Mouse (Mus musculus) stomach, embryonic 16.5 days (tissue): Measurements from ENCODE around the gene Sc5d. TPM values are rescaled to one million over a fixed set of nuclear protein-coding genes. Genes with fewer than 3 reads are reported as not detected.

Experiments used
- ATAC-seq: fragments of 200-750 bp; cut with Nextera tagmentation; 2 replicates; pipeline ENCODE4 v1.8.0; 2017; ENCODE audit warnings: moderate number of reproducible peaks, moderate TSS enrichment; ENCODE audit not compliant: insufficient read depth, low FRiP score
- H3K27ac ChIP-seq: fragments of 300-500 bp; sonication (generic); 2 replicates; pipeline ENCODE4 v1.5.1; 2014; ENCODE audit warnings: low read length
- H3K27me3 ChIP-seq: fragments of 300-500 bp; sonication (generic); 2 replicates; pipeline ENCODE4 v1.6.1; 2014; ENCODE audit warnings: low read length, control low read depth, mixed read lengths; ENCODE audit not compliant: control insufficient read depth, insufficient read depth
- H3K36me3 ChIP-seq: fragments of 300-500 bp; sonication (generic); 2 replicates; pipeline ENCODE4 v1.6.1; 2014; ENCODE audit warnings: low read length; ENCODE audit not compliant: control insufficient read depth, insufficient read depth
- H3K4me1 ChIP-seq: fragments of 300-500 bp; sonication (generic); 2 replicates; pipeline ENCODE4 v1.6.1; 2014; ENCODE audit warnings: low read length, control low read depth, mixed read lengths; ENCODE audit not compliant: control insufficient read depth, insufficient read depth
- H3K4me2 ChIP-seq: fragments of 300-500 bp; sonication (generic); 2 replicates; pipeline ENCODE4 v1.6.1; 2014; ENCODE audit warnings: low read depth, low read length, mixed read lengths
- H3K4me3 ChIP-seq: fragments of 300-500 bp; sonication (generic); replicated peaks from 2 replicates; pipeline ENCODE4 v1.5.1; 2014; ENCODE audit warnings: mild to moderate bottlenecking, low read length
- H3K9ac ChIP-seq: fragments of 300-500 bp; sonication (generic); 2 replicates; pipeline ENCODE4 v1.6.1; 2014; ENCODE audit warnings: low read length
- H3K9me3 ChIP-seq: fragments of 300-500 bp; sonication (generic); replicated peaks from 2 replicates; pipeline ENCODE4 v1.6.1; 2016; ENCODE audit warnings: low read length, control low read depth; ENCODE audit not compliant: control insufficient read depth
- WGBS: fragments of 180-500 bp; shearing (Covaris S2); extraction: QIAGEN DNeasy Blood & Tissue Kit; methylation state at CpG from one replicate; pipeline ENCODE4 v1.1.7; 2014; 5-methylcytosine and 5-hydroxymethylcytosine counted together
- polyA plus RNA-seq: library from polyadenylated mRNA; unstranded; fragments of >200 nt; fragmentation: Nextera tagmentation; extraction: Ambion mirVana; gene quantifications from 2 replicates; pipeline ENCODE4 v1.2.1, GENCODE M21; 2015

The Sc5d gene
- polyA plus RNA-seq, result 69.6 and 78.4 TPM in 2 replicates

DNA sequence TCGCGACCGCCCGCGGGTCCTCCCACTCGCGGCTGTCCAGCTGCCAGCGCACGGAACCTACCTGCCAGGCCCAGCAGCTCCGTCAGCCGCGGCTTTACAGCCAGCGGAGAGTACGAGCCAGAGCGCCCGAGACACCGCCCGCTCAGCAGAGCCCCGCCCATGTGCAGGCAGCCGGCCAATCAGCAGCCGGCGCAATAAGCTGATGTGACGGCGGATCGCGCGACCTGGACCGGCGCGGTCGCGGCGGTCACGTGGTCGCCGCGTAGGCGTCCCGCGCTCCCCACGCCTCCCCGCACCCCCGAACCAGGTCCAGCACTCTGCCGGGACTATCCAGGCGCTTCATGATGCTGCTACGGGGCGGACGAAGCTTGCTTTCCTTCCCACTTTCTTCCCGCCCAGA is at the start of gene Sc5d:
Gene Sc5d, minus strand, starts transcription at position 112 of the 400 bp plus-strand sequence.
- Histone ChIP-seq H3K9me3 (no peaks in the 10 kb centered on the region), H3K4me3 (peak within 1 kb of the TSS; percentile 81), H3K4me1 (peaks cover 16% of the 10 kb centered on the region), H3K27me3 (no peaks in the 10 kb centered on the region), H3K4me2 (peak within 1 kb of the TSS; percentile 86), H3K9ac (peak within 1 kb of the TSS; percentile 90), H3K27ac (peak within 1 kb of the TSS; percentile 64), H3K36me3 (no peaks in the 10 kb centered on the region)
- WGBS, result under 1% methylated on average over 49 of the region's 49 CpGs
- peak; percentile 99 for ATAC-seq

DNA sequence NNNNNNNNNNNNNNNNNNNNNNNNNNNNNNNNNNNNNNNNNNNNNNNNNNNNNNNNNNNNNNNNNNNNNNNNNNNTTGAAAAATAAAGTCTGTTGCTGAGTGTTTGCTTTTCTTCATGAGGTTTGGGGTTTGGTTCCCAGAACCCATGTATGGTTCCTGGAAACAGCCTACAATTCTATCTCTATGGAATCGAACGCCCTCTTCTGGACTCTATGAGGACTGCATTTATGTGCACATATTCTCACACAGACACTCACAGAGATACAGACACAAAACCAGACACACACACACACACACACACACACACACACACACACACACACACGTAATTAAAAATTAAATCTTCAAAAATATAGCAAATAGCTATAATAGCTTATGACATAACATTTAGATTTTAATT is 47.3 kb upstream of the Sc5d start:
- Histone ChIP-seq H3K9me3 (no peaks in the 10 kb centered on the region), H3K4me1 (peaks cover 5% of the 10 kb centered on the region), H3K27ac (no peak overlapping the region), H3K27me3 (no peaks in the 10 kb centered on the region), H3K36me3 (no peaks in the 10 kb centered on the region), H3K4me2 (no peak overlapping the region), H3K4me3 (no peak overlapping the region), H3K9ac (no peak overlapping the region)
- no peak for ATAC-seq
- WGBS, result 87% methylated on average over 3 of the region's 3 CpGs

GRCm38 (mm10) chr9:42303894-42304293 is 39.8 kb upstream of the Sc5d start:
- no peaks in the 10 kb centered on the region for H3K4me1 ChIP-seq
- no peaks in the 10 kb centered on the region for H3K9me3 ChIP-seq
- no peaks in the 10 kb centered on the region for H3K27me3 ChIP-seq
- 89% methylated on average over 4 of the region's 4 CpGs for WGBS
- no peak overlapping the region for H3K4me3 ChIP-seq
- no peak overlapping the region for H3K4me2 ChIP-seq
- H3K27ac ChIP-seq, result no peak overlapping the region
- H3K9ac ChIP-seq, result no peak overlapping the region
- H3K36me3 ChIP-seq, result no peaks in the 10 kb centered on the region
- ATAC-seq, result no peak

DNA sequence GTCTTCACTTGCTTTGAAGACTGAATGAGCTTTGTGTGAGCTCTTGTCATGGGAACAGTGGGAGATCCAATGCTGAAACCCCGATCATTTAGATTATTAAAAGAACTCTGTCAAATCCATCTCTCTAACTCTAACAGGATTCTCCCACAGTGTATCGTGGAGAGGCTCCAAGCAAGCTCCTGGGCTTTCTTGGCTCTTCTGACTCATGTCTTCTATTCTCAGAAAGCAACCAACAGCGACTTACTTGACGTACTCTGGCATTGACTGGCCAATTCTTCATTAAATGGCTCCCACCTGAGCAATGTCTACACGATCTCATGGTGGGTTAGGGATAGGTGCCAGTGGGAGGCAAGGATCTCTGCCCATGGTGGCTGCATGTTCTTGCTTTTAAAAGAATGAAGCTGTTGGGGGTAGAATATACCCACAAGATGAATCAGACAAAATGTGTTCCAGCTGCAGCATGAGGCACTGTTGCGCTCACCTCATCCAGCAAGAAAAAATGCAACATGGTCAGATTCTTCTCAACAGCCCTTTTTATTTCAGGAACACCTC is 37.1 kb upstream of the Sc5d start:
- H3K36me3 ChIP-seq, result no peaks in the 10 kb centered on the region
- H3K27ac ChIP-seq, result no peak overlapping the region
- H3K4me2 ChIP-seq, result no peak overlapping the region
- no peaks in the 10 kb centered on the region for H3K27me3 ChIP-seq
- no peak overlapping the region for H3K4me3 ChIP-seq
- H3K9me3 ChIP-seq, result no peaks in the 10 kb centered on the region
- H3K9ac ChIP-seq, result no peak overlapping the region
- H3K4me1 ChIP-seq, result no peaks in the 10 kb centered on the region
- 88% methylated on average over 6 of the region's 6 CpGs for WGBS
- ATAC-seq, result no peak

DNA sequence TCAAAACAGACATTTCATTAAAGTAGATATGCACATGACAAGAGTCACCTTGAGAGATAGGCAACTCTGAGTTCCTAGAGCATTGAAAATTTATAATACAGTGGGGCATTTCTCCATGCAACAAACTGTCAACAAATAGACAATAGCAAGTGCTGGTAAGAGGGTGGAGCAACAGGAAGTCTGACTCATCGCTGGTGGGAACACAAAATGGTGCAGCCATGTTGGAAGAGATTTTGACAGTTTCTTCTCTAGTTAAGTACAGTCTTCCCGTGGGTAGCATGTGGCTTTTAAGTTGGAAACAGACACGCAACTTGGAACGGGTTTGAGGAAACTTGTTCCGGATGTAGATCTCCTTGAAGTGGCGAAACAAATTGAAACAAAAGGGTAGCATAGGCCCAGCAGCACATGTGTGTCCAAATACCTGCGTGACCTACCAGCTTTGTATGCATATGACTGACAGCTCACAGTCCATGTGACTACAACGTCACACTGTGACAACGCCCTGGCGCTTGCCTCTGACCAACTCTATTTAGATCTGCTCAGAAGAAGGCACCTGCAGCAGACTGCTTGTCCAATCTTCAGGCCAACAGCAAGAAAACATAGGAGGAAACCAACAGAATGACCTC is 32.4 kb upstream of the Sc5d start:
- H3K27me3 ChIP-seq, result no peaks in the 10 kb centered on the region
- 90% methylated on average over 10 of the region's 10 CpGs for WGBS
- no peaks in the 10 kb centered on the region for H3K36me3 ChIP-seq

GRCm38 (mm10) chr9:42294131-42294530 is 30.1 kb upstream of the Sc5d start:
- Histone ChIP-seq H3K9ac (no peak overlapping the region), H3K27ac (no peak overlapping the region), H3K4me1 (no peaks in the 10 kb centered on the region), H3K4me3 (no peak overlapping the region), H3K9me3 (no peaks in the 10 kb centered on the region), H3K27me3 (no peaks in the 10 kb centered on the region), H3K4me2 (no peak overlapping the region), H3K36me3 (no peaks in the 10 kb centered on the region)
- ATAC-seq, result no peak
- 70% methylated on average over 2 of the region's 2 CpGs for WGBS

More for the DNA sequence above, 32.4 kb upstream of the Sc5d start:
- Histone ChIP-seq H3K4me1 (no peaks in the 10 kb centered on the region), H3K9me3 (no peaks in the 10 kb centered on the region), H3K9ac (no peak overlapping the region), H3K4me3 (no peak overlapping the region), H3K4me2 (no peak overlapping the region), H3K27ac (no peak overlapping the region)
- ATAC-seq, result no peak

- no peaks in the 10 kb centered on the region for H3K27me3 ChIP-seq
- no peak overlapping the region for H3K9ac ChIP-seq
- no peak overlapping the region for H3K4me3 ChIP-seq
- no peaks in the 10 kb centered on the region for H3K9me3 ChIP-seq
- H3K4me1 ChIP-seq, result no peaks in the 10 kb centered on the region
- WGBS, result 79% methylated on average over 3 of the region's 3 CpGs
- no peak for ATAC-seq
- no peak overlapping the region for H3K27ac ChIP-seq
- H3K36me3 ChIP-seq, result no peaks in the 10 kb centered on the region
- no peak overlapping the region for H3K4me2 ChIP-seq
These were observed 29.5 kb upstream of the Sc5d start for GRCm38 (mm10) chr9:42293596-42293995.

GRCm38 (mm10) chr9:42293051-42293450 is 29.0 kb upstream of the Sc5d start:
- ATAC-seq, result no peak
- Histone ChIP-seq H3K9me3 (no peaks in the 10 kb centered on the region), H3K27me3 (no peaks in the 10 kb centered on the region), H3K36me3 (no peaks in the 10 kb centered on the region), H3K4me3 (no peak overlapping the region), H3K4me2 (no peak overlapping the region), H3K9ac (no peak overlapping the region), H3K4me1 (no peaks in the 10 kb centered on the region), H3K27ac (no peak overlapping the region)
- WGBS, result 42% methylated on average over 7 of the region's 7 CpGs

DNA sequence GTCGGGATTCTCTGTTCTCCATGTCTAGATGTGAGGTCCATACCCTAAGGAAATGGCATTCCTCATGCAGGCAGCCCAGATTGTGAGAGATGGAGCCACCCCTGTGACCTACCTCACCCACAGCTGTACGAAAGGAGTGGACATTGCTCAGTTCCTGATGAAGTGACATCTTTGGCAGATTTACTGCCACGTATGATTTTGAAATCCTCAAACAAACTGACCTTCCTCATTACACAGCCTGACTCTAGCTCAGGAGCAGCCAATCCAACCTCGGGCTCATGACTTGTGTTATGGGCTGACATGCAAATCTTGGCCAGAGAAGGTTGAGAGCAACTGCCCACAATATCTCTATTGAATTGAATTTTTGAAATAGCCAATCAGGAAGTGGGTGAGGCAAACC is 15.6 kb upstream of the Sc5d start:
- Histone ChIP-seq H3K9ac (no peak overlapping the region), H3K36me3 (no peaks in the 10 kb centered on the region), H3K27ac (no peak overlapping the region), H3K9me3 (no peaks in the 10 kb centered on the region), H3K27me3 (no peaks in the 10 kb centered on the region), H3K4me1 (no peaks in the 10 kb centered on the region), H3K4me3 (no peak overlapping the region), H3K4me2 (no peak overlapping the region)
- WGBS, result 61% methylated on average over 4 of the region's 4 CpGs
- ATAC-seq, result no peak
